Mouse (Mus musculus) kidney, postnatal 0 days (tissue): ENCODE measurements at regions not wholly inside any gene's neighbourhood (a gene's known extent, or its start where the extent isn't known, plus 50 kb on each side); places are given as distances from the start of the nearest gene placed in this dataset.

Source experiments
- ATAC-seq: fragments of 200-750 bp; cut with Nextera tagmentation; replicated peaks from 2 replicates; pipeline ENCODE4 v1.8.0; 2017; ENCODE audit warnings: low read depth, moderate number of reproducible peaks, moderate TSS enrichment, moderate library complexity; ENCODE audit not compliant: low FRiP score
- DNase-seq: peaks from one replicate; pipeline ENCODE4 v3.0.0-alpha.2; 2016; ENCODE audit warnings: low spot score
- H3K27ac ChIP-seq: fragments of 300-500 bp; sonication (generic); 2 replicates; pipeline ENCODE4 v1.5.1; 2014; ENCODE audit warnings: mild to moderate bottlenecking
- H3K27me3 ChIP-seq: fragments of 300-500 bp; sonication (generic); 2 replicates; pipeline ENCODE4 v1.6.1; 2014; ENCODE audit warnings: low read length, mixed read lengths; ENCODE audit not compliant: insufficient read depth
- H3K36me3 ChIP-seq: fragments of 300-500 bp; sonication (generic); 2 replicates; pipeline ENCODE4 v1.6.1; 2014; ENCODE audit warnings: low read length, mixed read lengths; ENCODE audit not compliant: insufficient read depth
- H3K4me1 ChIP-seq: fragments of 300-500 bp; sonication (generic); replicated peaks from 2 replicates; pipeline ENCODE4 v1.6.1; 2014; ENCODE audit warnings: antibody characterized with exemption, low read length, mixed read lengths; ENCODE audit not compliant: insufficient read depth
- H3K4me2 ChIP-seq: fragments of 300-500 bp; sonication (generic); 2 replicates; pipeline ENCODE4 v1.6.1; 2014; ENCODE audit warnings: mild to moderate bottlenecking, low read length, moderate library complexity, mixed read lengths
- H3K4me3 ChIP-seq: fragments of 300-500 bp; sonication (generic); replicated peaks from 2 replicates; pipeline ENCODE4 v1.5.1; 2014; ENCODE audit warnings: low read depth, low read length
- H3K9ac ChIP-seq: fragments of 300-500 bp; sonication (generic); 2 replicates; pipeline ENCODE4 v1.6.1; 2014; ENCODE audit warnings: low read depth, low read length
- H3K9me3 ChIP-seq: fragments of 300-500 bp; sonication (generic); replicated peaks from 2 replicates; pipeline ENCODE4 v1.6.1; 2016; ENCODE audit warnings: low read length, inconsistent platforms, mixed read lengths
- CTCF ChIP-seq: IDR thresholded peaks from 2 replicates; pipeline ENCODE4 v1.5.1; 2016; ENCODE audit warnings: antibody characterized with exemption, low read depth, mild to moderate bottlenecking, moderate library complexity
- WGBS: fragments of 180-500 bp; shearing (Covaris S2); extraction: QIAGEN DNeasy Blood & Tissue Kit; methylation state at CpG from one replicate; pipeline ENCODE4 v1.1.7; 2014; 5-methylcytosine and 5-hydroxymethylcytosine counted together

DNA sequence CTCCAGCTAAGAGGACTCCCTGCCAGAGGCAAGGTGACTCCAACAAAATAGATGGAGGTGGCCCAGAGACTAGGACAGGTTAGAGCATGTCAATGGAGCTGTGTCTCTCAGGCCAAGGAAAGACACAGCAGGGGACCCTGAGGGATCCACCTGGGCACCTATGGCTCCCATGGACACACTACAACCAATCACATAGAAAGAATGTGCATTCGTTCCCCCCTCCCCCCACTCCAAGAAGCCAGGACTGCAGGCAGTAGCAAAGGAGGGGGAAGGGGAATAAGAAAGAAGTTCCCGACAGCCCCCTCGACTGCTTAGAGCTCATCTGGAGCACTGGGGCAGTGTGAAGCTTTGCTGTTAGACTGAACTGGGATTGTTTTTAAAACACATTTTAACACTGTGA lies 474.1 kb downstream of the Bnc2 start:
- H3K36me3 ChIP-seq: no peaks in the 10 kb centered on the region
- H3K9me3 ChIP-seq: no peaks in the 10 kb centered on the region
- ATAC-seq (no peak), DNase-seq (no peak)
- H3K27me3 ChIP-seq: no peaks in the 10 kb centered on the region
- TF ChIP-seq CTCF: no peak
- H3K4me1 ChIP-seq: 0 out of 2 replicates have a peak, but pooled peaks cover 4% of the 10 kb centered on the region
- no peak overlapping the region for H3K4me3 ChIP-seq
- WGBS: 68% methylated on average over 3 of the region's 3 CpGs
- no peak overlapping the region for H3K27ac ChIP-seq
- H3K9ac ChIP-seq: no peak overlapping the region
- H3K4me2 ChIP-seq: no peak overlapping the region

DNA sequence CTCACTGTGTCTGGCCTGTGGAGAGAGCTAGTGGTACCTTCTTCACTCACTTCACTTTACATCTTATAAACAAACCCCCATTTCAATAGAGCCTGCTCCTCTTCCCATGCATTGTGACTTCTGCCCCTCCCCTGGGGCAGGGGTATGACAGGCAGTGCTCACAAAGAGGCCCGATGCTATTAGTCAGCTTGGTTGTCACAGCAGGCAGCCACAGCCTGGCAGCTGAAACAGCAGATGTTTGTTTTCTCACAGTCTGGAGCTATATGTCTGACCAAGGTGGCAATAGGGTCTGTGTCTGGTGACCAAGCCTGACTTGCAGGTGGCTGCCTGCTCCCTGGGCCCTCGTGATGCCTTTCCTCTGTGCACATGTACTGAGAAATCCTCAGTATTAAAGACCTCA lies 472.8 kb downstream of the Bnc2 start:
- Histone ChIP-seq H3K27ac (no peak overlapping the region), H3K27me3 (no peaks in the 10 kb centered on the region), H3K9me3 (no peaks in the 10 kb centered on the region), H3K36me3 (no peaks in the 10 kb centered on the region), H3K4me2 (no peak overlapping the region), H3K4me3 (no peak overlapping the region), H3K9ac (no peak overlapping the region), H3K4me1 (0 out of 2 replicates have a peak, but pooled peaks cover 4% of the 10 kb centered on the region)
- no peak for DNase-seq
- no peak for TF ChIP-seq CTCF
- ATAC-seq: no peak
- 21% methylated on average over 2 of the region's 2 CpGs for WGBS

DNA sequence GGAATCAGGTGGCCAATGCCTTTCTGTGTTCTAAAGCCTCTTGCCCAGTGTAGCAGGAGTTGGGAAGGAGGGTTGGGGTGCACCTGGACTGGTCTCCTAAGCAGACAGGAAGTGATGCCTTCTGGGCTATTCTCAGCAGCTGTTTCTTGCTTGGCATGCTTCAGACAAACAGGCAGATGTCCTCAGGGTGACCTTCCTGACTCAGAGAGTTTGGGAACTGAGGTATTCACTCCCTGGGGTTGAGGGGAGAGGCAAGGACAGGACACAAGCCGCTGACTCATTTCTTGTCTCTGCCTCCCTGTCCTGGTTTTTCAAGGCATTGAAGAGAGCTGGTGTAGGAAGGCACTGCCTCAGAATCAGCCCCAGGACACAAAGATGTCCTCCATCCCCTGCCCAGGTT lies 471.4 kb downstream of the Bnc2 start:
- Histone ChIP-seq H3K9me3 (no peaks in the 10 kb centered on the region), H3K27ac (no peak overlapping the region), H3K4me3 (no peak overlapping the region), H3K4me1 (0 out of 2 replicates have a peak, but pooled peaks cover 3% of the 10 kb centered on the region), H3K27me3 (no peaks in the 10 kb centered on the region), H3K36me3 (no peaks in the 10 kb centered on the region), H3K9ac (no peak overlapping the region), H3K4me2 (no peak overlapping the region)
- no peak for TF ChIP-seq CTCF
- ATAC-seq (no peak), DNase-seq (no peak)
- WGBS: 50% methylated on average over 1 of the region's 1 CpGs

DNA sequence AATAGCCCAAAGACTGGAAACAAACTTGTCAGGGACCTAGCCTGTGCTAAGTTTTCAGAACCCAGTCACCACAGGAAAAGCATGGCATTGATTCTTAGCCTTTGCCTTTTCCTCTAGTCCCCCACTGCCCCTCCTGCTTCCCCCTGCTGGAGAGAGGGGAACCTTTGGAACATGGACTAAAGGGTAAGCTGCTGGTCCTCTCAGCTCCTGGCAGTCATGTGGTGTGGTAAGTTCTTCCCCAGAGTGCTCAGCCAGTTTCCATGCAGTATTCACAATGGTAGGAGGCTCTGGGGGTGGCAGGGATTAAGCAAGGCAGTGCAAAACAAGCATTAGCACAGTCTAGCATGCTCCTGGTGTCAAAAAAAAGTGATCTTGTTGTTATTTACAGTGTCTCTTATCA lies 470.3 kb downstream of the Bnc2 start:
- H3K4me3 ChIP-seq: no peak overlapping the region
- H3K27me3 ChIP-seq: no peaks in the 10 kb centered on the region
- no peaks in the 10 kb centered on the region for H3K36me3 ChIP-seq
- H3K4me1 ChIP-seq: no peaks in the 10 kb centered on the region
- no peak overlapping the region for H3K9ac ChIP-seq
- DNase-seq: no peak
- ATAC-seq: peak; percentile 65; the same call in 1 of the 2 replicates
- no peak overlapping the region for H3K27ac ChIP-seq
- no peak overlapping the region for H3K4me2 ChIP-seq
- no peaks in the 10 kb centered on the region for H3K9me3 ChIP-seq
- peak; percentile 36; the same call in 1 of the 2 replicates for TF ChIP-seq CTCF

DNA sequence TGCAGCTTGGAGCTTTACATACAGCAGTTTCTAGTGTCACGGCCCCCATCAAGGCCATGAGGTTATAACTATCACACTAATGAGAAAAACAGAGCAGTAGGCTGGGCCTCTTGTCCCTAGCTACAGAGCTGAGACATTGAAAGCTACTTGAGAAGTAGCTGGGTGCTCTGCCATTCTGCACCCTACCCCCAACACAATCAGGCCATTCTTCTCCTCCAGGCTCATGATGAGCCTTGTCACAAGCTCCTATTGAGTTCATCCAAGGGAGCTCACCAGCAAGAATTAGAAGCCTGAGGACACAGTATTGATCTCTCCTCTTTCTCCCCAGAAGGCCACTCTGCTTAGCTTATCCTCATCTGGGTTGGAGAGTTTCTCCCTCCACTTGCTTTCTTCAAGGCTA lies 466.9 kb downstream of the Bnc2 start:
- Histone ChIP-seq H3K36me3 (no peaks in the 10 kb centered on the region), H3K4me1 (no peaks in the 10 kb centered on the region), H3K27me3 (no peaks in the 10 kb centered on the region), H3K9me3 (no peaks in the 10 kb centered on the region), H3K4me2 (no peak overlapping the region), H3K27ac (no peak overlapping the region), H3K4me3 (no peak overlapping the region), H3K9ac (no peak overlapping the region)
- 57% methylated on average over 1 of the region's 1 CpGs for WGBS
- no peak for ATAC-seq
- no peak for TF ChIP-seq CTCF
- DNase-seq: no peak

DNA sequence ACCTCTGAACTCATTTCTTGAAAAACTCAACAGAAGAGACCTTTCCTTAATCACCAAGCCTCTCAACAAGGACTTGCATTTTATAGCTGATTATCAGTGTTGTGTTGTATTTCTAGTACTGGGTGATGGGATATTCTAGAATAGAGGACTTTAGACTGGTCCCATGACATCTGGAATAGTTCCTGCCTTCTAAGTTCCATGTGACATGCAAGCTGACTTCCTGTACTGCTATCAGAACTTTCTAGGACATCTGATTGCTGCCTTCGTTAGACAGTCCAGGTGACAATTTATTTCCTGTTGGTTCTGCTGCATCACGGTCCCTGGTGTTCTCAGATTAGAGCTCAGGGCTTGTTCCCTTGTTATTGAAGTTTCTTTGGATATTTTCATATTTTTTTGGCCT lies 465.5 kb downstream of the Bnc2 start:
- H3K27me3 ChIP-seq: no peaks in the 10 kb centered on the region
- no peak overlapping the region for H3K9ac ChIP-seq
- H3K4me2 ChIP-seq: no peak overlapping the region
- H3K27ac ChIP-seq: no peak overlapping the region
- no peak overlapping the region for H3K4me3 ChIP-seq
- no peaks in the 10 kb centered on the region for H3K9me3 ChIP-seq
- no peak for TF ChIP-seq CTCF
- ATAC-seq (no peak), DNase-seq (no peak)
- H3K36me3 ChIP-seq: no peaks in the 10 kb centered on the region
- H3K4me1 ChIP-seq: no peaks in the 10 kb centered on the region
- 76% methylated on average over 2 of the region's 2 CpGs for WGBS

DNA sequence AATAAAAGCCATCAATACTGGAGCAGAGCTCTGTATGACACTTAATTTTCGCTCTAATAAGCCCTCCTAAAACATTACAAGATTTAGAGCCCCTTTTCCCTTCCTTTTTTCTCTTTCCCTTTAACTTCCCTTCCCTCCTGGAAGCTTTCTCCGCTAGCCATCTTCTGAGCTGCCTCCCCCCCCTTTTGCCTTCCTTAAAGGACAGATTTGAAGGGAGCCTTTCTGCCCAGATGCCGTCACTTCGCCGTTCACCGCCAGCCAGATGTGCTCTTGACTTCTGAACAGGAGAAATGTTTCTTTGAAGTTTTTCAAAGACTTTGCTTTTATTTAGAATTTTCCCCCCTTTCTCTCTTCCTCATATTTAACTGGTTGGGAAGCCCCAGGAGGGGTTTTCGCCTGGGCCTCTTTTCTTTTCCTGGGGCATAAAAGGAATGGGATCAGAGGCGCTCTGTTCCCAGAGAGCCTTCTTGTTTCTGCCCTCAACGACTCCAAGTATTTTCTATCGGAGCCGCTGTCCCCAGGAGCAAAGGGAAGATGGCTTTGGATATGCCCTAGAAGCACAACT lies 463.7 kb downstream of the Bnc2 start:
- DNase-seq (no peak), ATAC-seq (no peak)
- H3K9ac ChIP-seq: no peak overlapping the region
- H3K27ac ChIP-seq: no peak overlapping the region
- no peak overlapping the region for H3K4me2 ChIP-seq
- H3K27me3 ChIP-seq: no peaks in the 10 kb centered on the region
- no peaks in the 10 kb centered on the region for H3K36me3 ChIP-seq
- no peaks in the 10 kb centered on the region for H3K4me1 ChIP-seq
- H3K4me3 ChIP-seq: no peak overlapping the region
- WGBS: 65% methylated on average over 11 of the region's 11 CpGs
- H3K9me3 ChIP-seq: no peaks in the 10 kb centered on the region
- no peak for TF ChIP-seq CTCF
